Mouse (Mus musculus) liver, postnatal 0 days (tissue): ENCODE measurements at regions not wholly inside any gene's neighbourhood (a gene's known extent, or its start where the extent isn't known, plus 50 kb on each side); places are given as distances from the start of the nearest gene placed in this dataset.

Experiments
- ATAC-seq: fragments of 200-750 bp; cut with Nextera tagmentation; 2 replicates; pipeline ENCODE4 v1.8.0; 2017; ENCODE audit warnings: mild to moderate bottlenecking, moderate library complexity
- DNase-seq: peaks from one replicate; pipeline ENCODE4 v3.0.0-alpha.2; 2016
- H3K27ac ChIP-seq: fragments of 300-500 bp; sonication (generic); 2 replicates; pipeline ENCODE4 v1.5.1; 2014; ENCODE audit warnings: antibody characterized with exemption, moderate library complexity, mild to moderate bottlenecking, low read depth
- H3K27me3 ChIP-seq: fragments of 300-500 bp; sonication (generic); 2 replicates; pipeline ENCODE4 v1.6.1; 2014; ENCODE audit warnings: low read length, control low read depth, mixed read lengths; ENCODE audit not compliant: insufficient read depth
- H3K36me3 ChIP-seq: fragments of 300-500 bp; sonication (generic); replicated peaks from 2 replicates; pipeline ENCODE4 v1.6.1; 2014; ENCODE audit warnings: mild to moderate bottlenecking, control low read depth, low read length, moderate library complexity, mixed read lengths; ENCODE audit not compliant: insufficient read depth
- H3K4me1 ChIP-seq: fragments of 300-500 bp; sonication (generic); 2 replicates; pipeline ENCODE4 v1.6.1; 2014; ENCODE audit warnings: antibody characterized with exemption, mild to moderate bottlenecking, control low read depth; ENCODE audit not compliant: insufficient read depth
- H3K4me2 ChIP-seq: fragments of 300-500 bp; sonication (generic); 2 replicates; pipeline ENCODE4 v1.6.1; 2014; ENCODE audit warnings: low read depth, mild to moderate bottlenecking, low read length, moderate library complexity, mixed read lengths
- H3K4me3 ChIP-seq: fragments of 300-500 bp; sonication (generic); 2 replicates; pipeline ENCODE4 v1.5.1; 2014; ENCODE audit warnings: low read depth, low read length
- H3K9ac ChIP-seq: fragments of 300-500 bp; sonication (generic); replicated peaks from 2 replicates; pipeline ENCODE4 v1.6.1; 2014; ENCODE audit warnings: mild to moderate bottlenecking, moderate library complexity
- H3K9me3 ChIP-seq: fragments of 300-500 bp; sonication (generic); 2 replicates; pipeline ENCODE4 v1.6.1; 2016; ENCODE audit warnings: mild to moderate bottlenecking, control low read depth, low read length, mixed read lengths
- CTCF ChIP-seq: sonication (generic); IDR thresholded peaks from 2 replicates; pipeline ENCODE4 v1.5.1; 2016; ENCODE audit warnings: antibody characterized with exemption, low read depth
- EP300 ChIP-seq: IDR thresholded peaks from 2 replicates; pipeline ENCODE4 v1.6.1; 2016; ENCODE audit warnings: antibody characterized with exemption, low read depth, mild to moderate bottlenecking
- WGBS: fragments of 180-500 bp; shearing (Covaris S2); extraction: QIAGEN DNeasy Blood & Tissue Kit; methylation state at CpG from one replicate; pipeline ENCODE4 v1.1.7; 2014; ENCODE audit not compliant: insufficient replicate concordance; 5-methylcytosine and 5-hydroxymethylcytosine counted together

- no peak for DNase-seq
- Histone ChIP-seq H3K4me3 (no peak overlapping the region), H3K4me1 (0 out of 2 replicates have a peak, but pooled peaks cover 3% of the 10 kb centered on the region), H3K27ac (no peak overlapping the region), H3K9ac (no peak overlapping the region), H3K27me3 (no peaks in the 10 kb centered on the region), H3K4me2 (no peak overlapping the region), H3K36me3 (no peaks in the 10 kb centered on the region), H3K9me3 (no peaks in the 10 kb centered on the region)
- ATAC-seq, result no peak
- TF ChIP-seq EP300, result no peak
- no peak for TF ChIP-seq CTCF
- WGBS, result 81% methylated on average over 6 of the region's 6 CpGs
Observed at GRCm38 (mm10) chr17:45924595-45924994, 107.6 kb downstream of the Vegfa start.

GRCm38 (mm10) chr17:45923217-45923730 lies 108.9 kb downstream of the Vegfa start:
- Histone ChIP-seq H3K9me3 (no peaks in the 10 kb centered on the region), H3K27ac (no peak overlapping the region), H3K4me2 (no peak overlapping the region), H3K9ac (no peak overlapping the region), H3K27me3 (no peaks in the 10 kb centered on the region), H3K36me3 (no peaks in the 10 kb centered on the region), H3K4me1 (0 out of 2 replicates have a peak, but pooled peaks cover 3% of the 10 kb centered on the region), H3K4me3 (no peak overlapping the region)
- 65% methylated on average over 8 of the region's 8 CpGs for WGBS
- DNase-seq (no peak), ATAC-seq (no peak)
- TF ChIP-seq EP300 (no peak), CTCF (no peak)

- H3K9me3 ChIP-seq, result no peaks in the 10 kb centered on the region
- TF ChIP-seq EP300 (no peak), CTCF (no peak)
- ATAC-seq (peak; percentile 57; the same call in 1 of the 2 replicates), DNase-seq (peak; percentile 38)
- H3K36me3 ChIP-seq, result no peaks in the 10 kb centered on the region
- 65% methylated on average over 2 of the region's 2 CpGs for WGBS
- H3K9ac ChIP-seq, result no peak overlapping the region
- H3K4me1 ChIP-seq, result peaks cover 7% of the 10 kb centered on the region
- no peak overlapping the region for H3K27ac ChIP-seq
- no peak overlapping the region for H3K4me3 ChIP-seq
- H3K27me3 ChIP-seq, result no peaks in the 10 kb centered on the region
- H3K4me2 ChIP-seq, result no peak overlapping the region
Observed at GRCm38 (mm10) chr17:45917647-45918046, 114.5 kb downstream of the Vegfa start.

GRCm38 (mm10) chr17:45916937-45917336 lies 115.2 kb downstream of the Vegfa start:
- Histone ChIP-seq H3K4me1 (peaks cover 7% of the 10 kb centered on the region), H3K9me3 (peaks cover 6% of the 10 kb centered on the region; the same call in 1 of the 2 replicates), H3K27me3 (no peaks in the 10 kb centered on the region), H3K4me3 (no peak overlapping the region), H3K4me2 (no peak overlapping the region), H3K9ac (no peak overlapping the region), H3K36me3 (no peaks in the 10 kb centered on the region), H3K27ac (no peak overlapping the region)
- 79% methylated on average over 4 of the region's 4 CpGs for WGBS
- DNase-seq (no peak), ATAC-seq (no peak)
- no peak for TF ChIP-seq CTCF
- no peak for TF ChIP-seq EP300

GRCm38 (mm10) chr17:45914706-45915240 lies 117.4 kb downstream of the Vegfa start:
- WGBS, result 71% methylated on average over 9 of the region's 9 CpGs
- DNase-seq, result no peak
- Histone ChIP-seq H3K4me2 (no peak overlapping the region), H3K27ac (no peak overlapping the region), H3K9me3 (peaks cover 7% of the 10 kb centered on the region; the same call in 1 of the 2 replicates), H3K36me3 (no peaks in the 10 kb centered on the region), H3K27me3 (no peaks in the 10 kb centered on the region), H3K4me3 (no peak overlapping the region), H3K4me1 (peaks cover 7% of the 10 kb centered on the region), H3K9ac (no peak overlapping the region)
- TF ChIP-seq CTCF (no peak), EP300 (no peak)
- peak; percentile 67 for ATAC-seq

GRCm38 (mm10) chr17:45914237-45914636 lies 117.9 kb downstream of the Vegfa start:
- Histone ChIP-seq H3K4me1 (peaks cover 7% of the 10 kb centered on the region), H3K9ac (no peak overlapping the region), H3K27me3 (no peaks in the 10 kb centered on the region), H3K9me3 (peaks cover 7% of the 10 kb centered on the region; the same call in 1 of the 2 replicates), H3K36me3 (no peaks in the 10 kb centered on the region), H3K4me3 (no peak overlapping the region), H3K4me2 (no peak overlapping the region), H3K27ac (no peak overlapping the region)
- TF ChIP-seq CTCF (no peak), EP300 (no peak)
- WGBS, result 67% methylated on average over 1 of the region's 1 CpGs
- no peak for ATAC-seq
- no peak for DNase-seq
